Mouse (Mus musculus): ENCODE results near the gene Dhx34.

DNA sequence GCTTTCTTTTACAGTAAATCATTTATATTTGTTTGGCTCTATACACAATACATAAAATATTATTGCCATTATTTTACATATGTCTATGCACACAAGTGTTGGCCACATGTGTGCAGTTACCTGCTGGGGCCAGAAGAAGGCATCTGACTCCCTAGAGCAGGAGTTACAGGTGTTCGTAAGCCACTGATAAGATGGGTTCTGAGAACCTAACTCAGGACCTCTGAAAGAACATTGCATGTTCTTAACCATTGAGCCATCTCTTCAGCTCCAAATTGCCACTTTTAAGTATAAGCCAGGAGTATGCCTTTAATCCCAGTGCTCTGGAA is 19.1 kb upstream of the Dhx34 start:
- TF ChIP-seq CTCF (IDR thresholded peaks at IDR 0.05; ENCODE audit: control insufficient read depth, insufficient read depth, insufficient replicate concordance, low read depth, low read length) (no peak), POLR2A (IDR thresholded peaks at IDR 0.05; ENCODE audit: control insufficient read depth, low read depth, low read length) (no peak)

Data from testis, adult 2 months (tissue).